Mouse (Mus musculus): ENCODE results near the gene Zdhhc5. TPM values are rescaled to one million over a fixed set of nuclear protein-coding genes. Genes with fewer than 3 reads are reported as not detected.

The Zdhhc5 gene
- 10 to 100 TPM; 38.3 to 42.1 (median 40.2) TPM for total RNA-seq (2022)

GRCm38 (mm10) chr2:84714811-84715561, at the start of gene Zdhhc5:
Gene Zdhhc5 (minus strand): TSS chr2:84715180.
- peak; percentile 96 to 98 for DNase-seq (ENCODE audit: low spot score in 2 of 2)

- no peak for DNase-seq (ENCODE audit: low spot score in 2 of 2)
These were observed 47.8 kb upstream of the Zdhhc5 start for GRCm38 (mm10) chr2:84762818-84763217.

DNA sequence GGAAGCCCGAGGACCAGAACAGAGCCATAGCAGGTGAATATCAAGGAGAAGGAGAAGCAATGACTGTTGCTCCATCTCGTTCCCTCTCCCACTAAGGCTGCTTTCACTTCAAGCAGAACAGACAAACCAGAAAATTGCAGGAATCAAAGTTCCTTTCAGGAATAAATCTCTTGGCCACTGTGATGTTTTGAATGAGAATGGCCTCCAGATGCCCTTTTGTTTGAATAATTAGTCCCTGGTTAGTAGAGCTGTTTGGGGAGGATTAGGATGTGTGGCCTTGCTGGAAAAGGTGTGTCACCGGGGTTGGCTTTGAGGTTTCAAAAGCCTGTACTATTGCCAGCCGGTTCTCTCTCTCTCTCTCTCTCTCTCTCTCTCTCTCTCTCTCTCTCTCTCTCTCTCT, 47.3 kb upstream of the Zdhhc5 start:
- no peak for DNase-seq (ENCODE audit: low spot score in 2 of 2)

- DNase-seq (ENCODE audit: low spot score in 2 of 2) = no peak
These were observed 46.9 kb upstream of the Zdhhc5 start for GRCm38 (mm10) chr2:84761840-84762239.

- DNase-seq (ENCODE audit: low spot score in 2 of 2) = no peak
These were observed 46.3 kb upstream of the Zdhhc5 start for GRCm38 (mm10) chr2:84761309-84761708.

GRCm38 (mm10) chr2:84760777-84761176, 45.8 kb upstream of the Zdhhc5 start:
- no peak for DNase-seq (ENCODE audit: low spot score in 2 of 2)

- DNase-seq (ENCODE audit: low spot score in 2 of 2) = no peak
These were observed 43.7 kb upstream of the Zdhhc5 start for GRCm38 (mm10) chr2:84758542-84759127.

DNA sequence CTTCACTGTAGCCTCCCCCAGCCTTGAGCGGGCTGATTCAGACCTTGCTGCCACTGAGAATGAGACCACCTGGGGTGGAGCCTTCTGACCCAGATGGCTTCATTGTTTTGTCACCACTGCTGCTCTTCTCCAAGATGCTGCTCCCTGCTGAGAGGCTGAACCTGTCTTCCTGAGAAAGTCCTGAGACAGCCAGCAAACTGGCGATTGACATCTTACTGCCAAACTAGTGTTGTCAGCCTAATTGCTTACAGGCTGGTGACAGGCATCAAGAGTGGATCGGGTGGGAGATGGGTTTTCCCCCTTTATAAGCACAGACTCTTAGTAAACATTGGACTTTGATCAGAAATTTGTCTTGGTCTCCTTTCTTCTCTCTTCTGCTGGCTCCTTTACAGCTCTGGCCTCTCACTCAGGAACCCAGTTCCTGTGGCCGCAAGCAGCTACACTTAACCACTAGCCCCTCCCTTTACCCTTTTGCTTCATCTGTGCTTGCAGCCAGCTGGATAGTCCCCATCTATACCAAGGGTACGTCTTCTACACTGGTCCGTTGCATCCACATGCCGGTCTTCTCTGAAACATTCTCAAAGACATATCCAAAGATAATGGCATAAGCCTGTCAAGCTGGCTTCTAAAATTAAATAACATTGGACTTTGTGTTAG, 42.2 kb upstream of the Zdhhc5 start:
- no peak for DNase-seq (ENCODE audit: low spot score in 2 of 2)

- no peak for DNase-seq (ENCODE audit: low spot score in 2 of 2)
These were observed 41.3 kb upstream of the Zdhhc5 start for GRCm38 (mm10) chr2:84756245-84756644.

DNA sequence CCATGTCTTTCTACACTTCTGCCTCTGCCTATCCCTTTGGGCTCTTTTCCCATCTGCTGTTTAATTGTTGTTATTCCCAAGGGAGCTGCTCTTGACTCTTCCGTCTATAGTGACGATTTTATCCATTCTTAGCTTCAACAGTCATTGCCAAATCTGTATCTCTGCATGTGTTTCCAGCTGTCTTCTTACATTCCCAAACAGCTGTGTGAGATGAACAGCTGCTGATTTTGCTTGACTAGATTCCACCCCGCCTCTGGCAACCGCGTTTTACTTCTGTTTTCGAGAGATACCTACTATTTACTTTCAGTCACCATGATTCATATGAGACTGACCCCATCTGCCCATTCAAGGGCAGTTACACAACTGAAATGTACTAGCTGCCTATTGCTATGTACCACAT, 35.1 kb upstream of the Zdhhc5 start:
- DNase-seq (ENCODE audit: low spot score in 2 of 2) = no peak

DNA sequence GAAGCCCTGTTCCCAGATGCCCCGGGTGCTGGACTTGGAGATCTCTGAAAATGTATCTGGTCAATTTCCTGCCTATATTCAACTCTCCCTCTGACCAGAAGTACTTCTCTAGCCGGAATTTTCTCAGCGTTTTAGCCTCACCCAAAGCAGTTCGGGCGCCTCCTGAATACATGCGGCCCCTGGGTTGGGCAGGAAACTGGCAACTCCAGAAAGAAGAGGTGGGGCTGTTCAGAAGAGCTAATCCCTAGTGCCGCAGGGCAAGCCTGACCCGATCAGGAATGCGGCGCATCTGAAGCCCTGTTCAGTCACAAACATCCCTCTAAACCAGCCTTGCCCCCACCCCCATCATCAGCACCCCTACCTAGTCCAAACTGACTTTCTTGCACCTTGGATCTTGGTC, 29.1 kb upstream of the Zdhhc5 start:
- no peak for DNase-seq (ENCODE audit: low spot score in 2 of 2)

DNA sequence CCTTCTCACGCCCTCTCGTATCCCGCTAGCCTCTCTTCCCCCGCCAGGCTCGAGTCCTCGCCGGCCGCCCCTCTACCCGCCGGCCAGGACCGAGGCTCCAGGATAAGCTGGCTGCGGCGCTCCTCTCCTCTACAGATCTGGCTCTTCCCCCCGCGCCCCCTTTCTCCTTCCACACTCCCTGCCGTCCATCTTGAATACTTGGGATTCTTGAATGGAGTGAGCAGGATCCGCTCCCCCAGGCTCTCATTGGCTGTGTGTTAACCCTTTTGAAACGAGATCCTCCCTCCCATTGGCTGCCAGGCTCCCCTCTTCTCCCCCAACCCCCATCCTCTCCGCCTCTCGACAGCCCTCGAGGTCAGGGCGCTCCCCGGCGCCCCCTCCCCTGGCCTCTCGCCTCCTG, 28.6 kb upstream of the Zdhhc5 start, which contains the start of gene Gm19426:
Gene Gm19426 (minus strand): TSS at position 95 of the 400 bp plus-strand sequence.
- peak in 1 of 2 experiments; percentile 57 for DNase-seq (ENCODE audit: low spot score in 2 of 2)

DNA sequence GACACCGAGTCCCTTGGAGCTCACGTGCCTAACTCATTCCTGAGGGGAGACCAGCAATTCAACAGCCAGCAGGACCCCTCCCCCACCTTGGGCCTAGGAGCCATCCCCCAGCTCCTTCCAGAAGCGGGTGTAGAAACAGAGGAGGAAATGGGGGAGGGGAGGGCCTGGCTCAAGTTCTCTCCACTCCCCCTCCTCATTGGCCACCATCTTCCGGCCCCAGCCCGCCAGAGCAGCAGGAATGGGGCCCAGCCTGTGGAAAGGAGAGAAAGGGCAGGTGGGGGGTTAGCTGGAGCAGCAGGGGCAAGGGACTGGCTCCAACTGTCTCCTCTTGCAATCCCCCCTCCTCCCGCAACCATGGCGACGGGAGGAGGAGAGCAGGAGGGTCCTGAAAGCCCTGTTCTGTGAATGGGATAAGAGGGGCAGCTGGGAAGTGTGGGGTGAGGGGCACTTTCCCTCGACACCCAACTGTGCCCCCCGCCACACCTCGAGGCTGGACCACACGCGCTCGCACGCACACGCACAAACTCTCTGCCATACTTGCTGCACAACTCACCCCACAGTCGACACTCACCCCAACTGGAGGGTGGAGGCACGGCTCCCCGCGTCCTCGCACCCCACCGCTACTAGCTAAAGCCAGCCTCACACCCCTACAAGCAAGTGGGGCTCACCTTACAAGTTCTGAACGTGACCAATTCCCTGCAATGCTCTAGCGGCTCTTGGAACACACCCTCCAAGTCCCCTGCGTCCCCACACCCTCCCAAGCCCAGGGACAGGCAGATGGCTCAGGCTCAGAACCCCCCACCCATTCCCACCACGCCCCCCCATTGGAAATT, 27.7 kb upstream of the Zdhhc5 start:
- no peak for DNase-seq (ENCODE audit: low spot score in 2 of 2)

- DNase-seq (ENCODE audit: low spot score in 2 of 2) = no peak
These were observed 27.0 kb upstream of the Zdhhc5 start for GRCm38 (mm10) chr2:84741841-84742450.

GRCm38 (mm10) chr2:84740608-84741333, 25.8 kb upstream of the Zdhhc5 start:
- DNase-seq (ENCODE audit: low spot score in 2 of 2) = no peak

DNA sequence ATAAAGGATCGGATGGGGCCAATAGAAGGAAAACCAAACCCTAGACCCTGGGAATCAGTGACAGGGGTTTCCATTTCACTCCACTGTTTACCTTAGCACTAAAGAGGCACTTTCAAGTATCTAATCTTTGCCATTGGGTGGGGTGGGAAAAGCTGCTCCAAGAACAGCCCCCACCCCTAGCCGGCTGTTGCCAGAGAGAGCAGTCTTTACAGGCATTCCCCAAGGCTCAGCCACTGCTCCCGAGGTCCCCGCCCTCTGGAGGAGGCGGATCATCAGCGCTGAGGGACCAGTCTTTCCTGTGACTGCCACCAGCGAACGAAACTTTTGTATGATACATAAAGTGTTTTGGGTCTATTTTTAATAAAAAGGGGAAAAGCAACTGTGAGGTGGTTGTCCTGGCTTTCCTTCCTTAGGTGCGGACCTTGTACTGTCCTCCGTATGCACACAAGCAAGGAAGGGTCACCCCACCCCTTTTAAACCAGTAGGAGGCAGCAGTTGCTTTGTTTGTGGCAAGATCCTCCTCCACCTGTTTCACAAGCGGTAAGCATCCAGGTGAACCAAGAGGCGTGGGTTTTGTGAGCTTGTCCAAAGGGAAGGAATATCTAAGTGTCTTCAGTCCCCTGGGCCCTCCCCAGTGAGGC, 23.4 kb upstream of the Zdhhc5 start:
- no peak for DNase-seq (ENCODE audit: low spot score in 2 of 2)

GRCm38 (mm10) chr2:84737451-84737925, 22.5 kb upstream of the Zdhhc5 start:
- no peak for DNase-seq (ENCODE audit: low spot score in 2 of 2)

DNA sequence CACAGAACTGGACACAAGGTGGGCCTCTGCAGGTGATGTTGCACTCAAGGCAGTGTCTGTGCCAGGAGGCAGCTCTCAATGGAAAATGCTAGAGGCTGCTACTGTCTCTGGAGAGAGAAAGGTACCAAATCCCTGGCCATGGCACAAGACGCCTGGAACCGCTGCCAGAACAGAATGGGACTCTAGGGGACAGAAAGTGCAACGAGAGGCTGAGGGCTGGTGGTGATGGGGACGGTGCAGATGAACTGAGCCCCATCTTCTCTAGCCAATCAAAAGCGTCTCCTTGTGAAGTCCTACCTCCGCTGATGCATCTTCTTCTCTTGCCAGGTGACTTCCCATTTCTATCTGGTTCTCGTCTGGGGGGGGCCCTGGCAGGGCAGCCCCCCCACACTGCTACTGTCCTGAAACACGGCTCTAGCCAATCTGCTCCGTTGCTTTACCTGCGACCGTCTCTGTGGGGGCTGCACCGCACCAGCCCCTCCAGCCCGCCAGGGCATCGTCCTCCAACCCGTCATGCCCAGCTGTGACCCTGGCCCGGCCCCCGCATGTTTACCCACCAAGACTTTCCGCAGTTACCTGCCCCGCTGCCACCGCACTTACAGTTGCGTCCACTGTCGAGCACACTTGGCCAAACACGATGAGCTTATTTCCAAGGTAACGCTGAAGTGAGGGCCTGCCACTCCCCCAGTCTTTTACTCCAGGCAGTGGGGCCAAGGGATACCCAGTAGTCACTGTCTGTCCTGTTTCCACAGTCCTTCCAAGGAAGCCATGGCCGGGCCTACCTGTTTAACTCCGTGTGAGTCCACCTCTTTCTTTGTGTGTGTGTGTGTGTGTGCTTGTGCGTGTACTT, 21.6 kb upstream of the Zdhhc5 start:
- DNase-seq (ENCODE audit: low spot score in 2 of 2) = no peak

GRCm38 (mm10) chr2:84735346-84735920, 20.5 kb upstream of the Zdhhc5 start:
- DNase-seq (ENCODE audit: low spot score in 2 of 2) = no peak
